Mouse (Mus musculus) liver, embryonic 14.5 days (tissue): ENCODE results near the gene Ubash3b. TPM values are rescaled to one million over a fixed set of nuclear protein-coding genes. Genes with fewer than 3 reads are reported as not detected.

Experiments
- ATAC-seq: fragments of 200-750 bp; cut with Nextera tagmentation; 2 replicates; pipeline ENCODE4 v1.8.0; 2017; ENCODE audit warnings: moderate number of reproducible peaks, mild to moderate bottlenecking, moderate library complexity; ENCODE audit not compliant: insufficient read depth
- DNase-seq, 3 experiments: peaks; one replicate each; pipeline ENCODE4 v3.0.0-alpha.2; 2012 to 2013; ENCODE audit warnings: low read depth in 3 of 3, low spot score in 3 of 3
- H3K27ac ChIP-seq: fragments of 300-500 bp; sonication (generic); 2 replicates; pipeline ENCODE4 v1.5.1; 2014; ENCODE audit warnings: moderate library complexity, mild to moderate bottlenecking, control low read depth, inconsistent platforms
- H3K27me3 ChIP-seq: fragments of 300-500 bp; sonication (generic); 2 replicates; pipeline ENCODE4 v1.6.1; 2014; ENCODE audit warnings: mild to moderate bottlenecking, low read length, moderate library complexity; ENCODE audit not compliant: control insufficient read depth, insufficient read depth
- H3K36me3 ChIP-seq: fragments of 300-500 bp; sonication (generic); replicated peaks from 2 replicates; pipeline ENCODE4 v1.6.1; 2014; ENCODE audit warnings: low read depth; ENCODE audit not compliant: control insufficient read depth, insufficient read depth
- H3K4me1 ChIP-seq, 2 experiments: fragments of 200-500 bp in 1 of 2; fragments of 300-500 bp in 1 of 2; sonication (generic) in 1 of 2; replicated peaks; 2 replicates each; pipeline ENCODE4 v1.6.1; 2012 to 2014; ENCODE audit warnings: antibody characterized with exemption in 1 of 2, inconsistent platforms in 1 of 2, low read length in 1 of 2; ENCODE audit not compliant: control insufficient read depth in 2 of 2, insufficient read depth in 2 of 2
- H3K4me2 ChIP-seq: fragments of 300-500 bp; sonication (generic); 2 replicates; pipeline ENCODE4 v1.6.1; 2014; ENCODE audit warnings: low read depth, mild to moderate bottlenecking, control low read depth, moderate library complexity
- H3K4me3 ChIP-seq, 2 experiments: fragments of 200-500 bp in 1 of 2; fragments of 300-500 bp in 1 of 2; sonication (generic) in 1 of 2; 2 replicates each; pipeline ENCODE4 v1.5.1; 2012 to 2014; ENCODE audit warnings: low read depth in 2 of 2, low read length in 2 of 2, mild to moderate bottlenecking in 2 of 2, control low read depth in 1 of 2, inconsistent platforms in 1 of 2, moderate library complexity in 1 of 2; ENCODE audit not compliant: insufficient read depth in 1 of 2
- H3K9ac ChIP-seq: fragments of 300-500 bp; sonication (generic); replicated peaks from 2 replicates; pipeline ENCODE4 v1.6.1; 2014; ENCODE audit warnings: mild to moderate bottlenecking, control low read depth, moderate library complexity
- H3K9me3 ChIP-seq: fragments of 300-500 bp; sonication (generic); 2 replicates; pipeline ENCODE4 v1.6.1; 2016; ENCODE audit warnings: low read length, mixed read lengths; ENCODE audit not compliant: control insufficient read depth
- CTCF ChIP-seq: IDR thresholded peaks from 2 replicates; pipeline ENCODE4 v1.5.1; 2016; ENCODE audit warnings: antibody characterized with exemption, low read depth, control low read depth
- EP300 ChIP-seq: IDR thresholded peaks from 2 replicates; pipeline ENCODE4 v1.6.1; 2016; ENCODE audit warnings: antibody characterized with exemption, low read depth
- WGBS: fragments of 180-500 bp; shearing (Covaris S2); extraction: QIAGEN DNeasy Blood & Tissue Kit; methylation state at CpG from one replicate; pipeline ENCODE4 v1.1.7; 2014; ENCODE audit not compliant: insufficient replicate concordance; 5-methylcytosine and 5-hydroxymethylcytosine counted together
- polyA plus RNA-seq, 2 experiments: library from polyadenylated mRNA; depleted of rRNA in 1 of 2; stranded (reverse) in 1 of 2; unstranded in 1 of 2; fragments of >200 nt; fragmentation: Nextera tagmentation in 1 of 2; extraction: Ambion mirVana in 1 of 2; gene quantifications; 2 replicates each; pipeline versions ENCODE4 v1.2.1 to v1.2.3; 2012 to 2014

Ubash3b gene
- polyA plus RNA-seq, 2 experiments: 3.5 to 5.9 TPM

DNA sequence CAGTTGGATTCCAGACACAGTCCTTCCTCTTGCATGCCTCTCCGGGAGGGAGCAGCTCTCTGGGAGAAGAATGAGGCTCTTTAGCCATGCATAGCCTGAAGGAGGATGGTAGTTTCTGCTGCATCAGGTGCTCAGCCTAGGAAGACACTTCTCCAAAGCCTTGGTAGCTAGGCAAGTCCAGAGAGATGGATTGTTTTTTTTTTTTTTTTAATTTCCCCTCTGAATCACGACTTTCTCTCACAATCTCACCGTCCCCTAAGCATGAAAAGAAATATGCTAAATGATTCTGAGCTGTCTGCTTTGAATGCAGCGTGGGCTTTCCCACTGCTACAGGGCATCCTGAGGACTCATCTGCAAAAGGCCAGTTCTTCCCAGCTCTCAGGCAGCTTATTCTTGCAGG, 147.0 kb downstream of the Ubash3b start:
- Histone ChIP-seq H3K4me2 (no peak overlapping the region), H3K4me3 (no peak overlapping the region), H3K4me1 (no peaks in the 10 kb centered on the region), H3K9me3 (no peaks in the 10 kb centered on the region), H3K36me3 (no peaks in the 10 kb centered on the region), H3K27ac (no peak overlapping the region), H3K27me3 (no peaks in the 10 kb centered on the region), H3K9ac (no peak overlapping the region)
- no peak for ATAC-seq
- TF ChIP-seq EP300 (no peak), CTCF (no peak)
- WGBS: 60% methylated on average over 4 of the region's 4 CpGs
- no peak for DNase-seq

DNA sequence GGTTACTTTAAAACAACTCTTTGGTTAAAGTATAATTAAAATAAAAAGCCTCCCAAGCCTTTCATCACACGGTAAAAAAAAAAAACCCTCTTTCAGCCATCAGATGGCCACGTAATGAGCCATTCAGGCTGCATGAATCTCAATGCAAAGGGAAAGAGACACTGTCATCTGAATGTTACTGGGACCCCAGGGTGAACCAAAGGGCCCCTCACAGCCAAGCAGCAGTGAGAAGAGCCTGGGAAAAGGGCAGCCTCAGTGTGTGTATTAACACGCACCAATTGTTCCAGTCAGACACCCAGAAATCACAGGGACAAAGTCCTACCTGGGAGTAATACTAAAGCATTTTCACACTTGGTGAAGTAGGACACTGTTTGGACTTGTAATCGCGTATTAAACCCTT, 149.0 kb downstream of the Ubash3b start:
- Histone ChIP-seq H3K4me3 (no peak overlapping the region), H3K9me3 (no peaks in the 10 kb centered on the region), H3K36me3 (no peaks in the 10 kb centered on the region), H3K4me2 (no peak overlapping the region), H3K9ac (no peak overlapping the region), H3K27me3 (no peaks in the 10 kb centered on the region), H3K4me1 (no peaks in the 10 kb centered on the region), H3K27ac (no peak overlapping the region)
- TF ChIP-seq CTCF (no peak), EP300 (no peak)
- no peak for ATAC-seq
- 77% methylated on average over 5 of the region's 5 CpGs for WGBS
- no peak for DNase-seq

DNA sequence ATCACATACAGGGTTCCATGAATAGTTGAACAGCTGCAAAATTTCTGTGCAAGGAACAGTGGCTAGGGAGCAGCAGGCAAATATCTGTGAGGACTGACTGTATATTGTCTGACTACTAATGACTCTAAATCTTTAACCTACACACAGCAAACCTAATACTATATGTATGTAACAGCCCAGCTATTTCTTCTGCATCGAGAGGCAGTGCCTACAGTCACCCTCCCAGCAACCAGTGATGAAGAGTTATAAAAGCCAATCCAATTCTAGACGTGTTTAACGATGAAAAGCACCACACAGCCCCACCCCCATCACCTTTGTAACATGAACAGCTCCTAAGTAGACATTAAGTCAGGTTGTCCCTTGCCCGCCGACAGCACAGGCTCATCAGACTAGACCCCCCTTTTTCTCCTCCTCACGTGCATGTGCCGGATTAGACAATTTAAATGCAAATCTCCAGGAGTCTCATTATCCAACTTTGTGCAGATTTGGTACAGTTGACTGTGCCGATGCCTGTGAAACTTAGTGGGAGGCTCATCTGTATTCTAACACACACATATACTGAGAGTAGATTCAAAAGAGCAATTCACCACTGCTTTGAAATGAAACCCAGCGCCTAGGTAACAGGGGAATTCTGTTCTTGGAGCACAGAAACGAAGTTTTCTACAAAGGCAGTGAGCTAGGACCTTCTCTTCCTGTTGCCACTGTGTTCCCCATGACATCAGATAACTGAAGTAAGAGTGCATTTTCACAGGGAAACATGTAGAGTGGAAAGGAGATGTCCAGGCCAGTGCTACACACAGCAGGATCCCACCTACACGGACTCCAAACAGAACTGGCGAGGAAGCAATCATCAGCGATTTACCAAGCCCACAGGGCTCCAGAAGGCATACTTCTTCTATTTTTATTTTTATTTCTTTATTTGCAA, 149.7 kb downstream of the Ubash3b start:
- H3K27ac ChIP-seq: no peak overlapping the region
- TF ChIP-seq CTCF: no peak
- TF ChIP-seq EP300: no peak
- no peaks in the 10 kb centered on the region for H3K4me1 ChIP-seq
- DNase-seq (no peak), ATAC-seq (no peak)
- H3K36me3 ChIP-seq: no peaks in the 10 kb centered on the region
- no peaks in the 10 kb centered on the region for H3K9me3 ChIP-seq
- no peak overlapping the region for H3K9ac ChIP-seq
- WGBS: 67% methylated on average over 13 of the region's 13 CpGs
- H3K27me3 ChIP-seq: no peaks in the 10 kb centered on the region
- no peak overlapping the region for H3K4me3 ChIP-seq
- no peak overlapping the region for H3K4me2 ChIP-seq

- Histone ChIP-seq H3K4me3 (no peak overlapping the region), H3K4me1 (no peaks in the 10 kb centered on the region), H3K9ac (no peak overlapping the region), H3K9me3 (no peaks in the 10 kb centered on the region), H3K27ac (no peak overlapping the region), H3K36me3 (no peaks in the 10 kb centered on the region), H3K27me3 (no peaks in the 10 kb centered on the region), H3K4me2 (no peak overlapping the region)
- ATAC-seq (no peak), DNase-seq (peak in 1 of 3 experiments; percentile 13)
- TF ChIP-seq CTCF (no peak), EP300 (no peak)
- WGBS: 18% methylated on average over 1 of the region's 1 CpGs
Observed at GRCm38 (mm10) chr9:41007785-41008184, 153.7 kb downstream of the Ubash3b start.

DNA sequence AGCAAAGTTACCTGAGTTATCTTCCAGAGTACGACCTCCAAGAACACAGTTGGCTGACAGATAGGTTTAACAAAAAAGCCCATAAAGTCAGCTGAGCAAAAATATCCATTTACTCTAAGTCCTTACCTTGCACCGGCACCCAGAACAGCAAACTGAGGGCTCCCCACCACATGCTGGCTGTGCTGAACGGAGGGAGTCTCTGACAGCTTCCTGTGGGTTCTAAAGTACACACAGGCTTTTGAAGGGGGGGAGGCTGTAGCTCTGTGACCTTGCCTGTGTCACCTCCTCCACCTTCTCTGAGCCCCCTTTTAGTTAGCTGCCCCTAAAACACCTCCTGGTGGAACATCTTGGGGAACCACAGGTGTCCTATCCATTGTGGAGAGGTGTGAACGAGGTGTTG, 157.1 kb downstream of the Ubash3b start, which contains the start of gene Crtam:
Gene Crtam, minus strand, starts transcription at position 214 of the 400 bp plus-strand sequence.
- no peak for DNase-seq
- Histone ChIP-seq H3K27ac (no peak within 1 kb of the TSS), H3K27me3 (no peaks in the 10 kb centered on the region), H3K9me3 (no peaks in the 10 kb centered on the region), H3K4me2 (no peak within 1 kb of the TSS), H3K9ac (no peak within 1 kb of the TSS), H3K4me1 (no peaks in the 10 kb centered on the region), H3K4me3 (no peak within 1 kb of the TSS), H3K36me3 (no peaks in the 10 kb centered on the region)
- no peak for ATAC-seq
- TF ChIP-seq EP300: no peak
- TF ChIP-seq CTCF: no peak
- 28% methylated on average over 4 of the region's 4 CpGs for WGBS
